Mouse (Mus musculus): ENCODE measurements around the gene Extl1. TPM values are rescaled to one million over a fixed set of nuclear protein-coding genes. Genes with fewer than 3 reads are reported as not detected.

Extl1 gene
- polyA plus RNA-seq, 1 experiment = 0.40 TPM

DNA sequence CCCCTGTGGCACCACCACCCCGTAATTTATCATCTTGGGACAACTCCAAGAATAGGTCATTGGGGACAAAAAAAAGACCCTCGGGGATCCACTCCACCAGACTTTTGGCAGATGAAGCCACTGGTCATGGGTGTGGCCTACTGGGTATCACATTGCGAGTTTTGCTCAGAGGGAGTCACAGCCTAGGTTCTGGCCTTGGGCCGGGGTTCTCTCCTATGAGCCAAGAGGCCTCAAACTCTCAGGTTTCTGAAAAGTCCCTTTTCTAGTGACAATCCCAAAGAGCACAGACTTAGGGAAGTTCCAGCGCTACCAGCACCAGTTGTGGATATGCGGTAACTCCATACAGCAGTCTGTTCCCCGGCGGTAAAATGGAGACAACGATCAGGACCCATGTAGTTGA lies 73.0 kb downstream of the Extl1 start:
- no peak for DNase-seq (ENCODE audit: low read depth)
- TF ChIP-seq CTCF (IDR thresholded peaks at IDR 0.05; ENCODE audit: borderline replicate concordance, extremely low read depth, insufficient read depth, insufficient read length) (no peak), POLR2A (IDR thresholded peaks at IDR 0.05; ENCODE audit: borderline replicate concordance, extremely low read depth, insufficient read depth, insufficient read length, poor library complexity, severe bottlenecking) (no peak)

- DNase-seq (ENCODE audit: low read depth) = no peak
- TF ChIP-seq POLR2A (IDR thresholded peaks at IDR 0.05; ENCODE audit: borderline replicate concordance, extremely low read depth, insufficient read depth, insufficient read length, poor library complexity, severe bottlenecking) (no peak), CTCF (IDR thresholded peaks at IDR 0.05; ENCODE audit: borderline replicate concordance, extremely low read depth, insufficient read depth, insufficient read length) (no peak)
Observed at GRCm38 (mm10) chr4:134310106-134310505, 73.5 kb downstream of the Extl1 start.

DNA sequence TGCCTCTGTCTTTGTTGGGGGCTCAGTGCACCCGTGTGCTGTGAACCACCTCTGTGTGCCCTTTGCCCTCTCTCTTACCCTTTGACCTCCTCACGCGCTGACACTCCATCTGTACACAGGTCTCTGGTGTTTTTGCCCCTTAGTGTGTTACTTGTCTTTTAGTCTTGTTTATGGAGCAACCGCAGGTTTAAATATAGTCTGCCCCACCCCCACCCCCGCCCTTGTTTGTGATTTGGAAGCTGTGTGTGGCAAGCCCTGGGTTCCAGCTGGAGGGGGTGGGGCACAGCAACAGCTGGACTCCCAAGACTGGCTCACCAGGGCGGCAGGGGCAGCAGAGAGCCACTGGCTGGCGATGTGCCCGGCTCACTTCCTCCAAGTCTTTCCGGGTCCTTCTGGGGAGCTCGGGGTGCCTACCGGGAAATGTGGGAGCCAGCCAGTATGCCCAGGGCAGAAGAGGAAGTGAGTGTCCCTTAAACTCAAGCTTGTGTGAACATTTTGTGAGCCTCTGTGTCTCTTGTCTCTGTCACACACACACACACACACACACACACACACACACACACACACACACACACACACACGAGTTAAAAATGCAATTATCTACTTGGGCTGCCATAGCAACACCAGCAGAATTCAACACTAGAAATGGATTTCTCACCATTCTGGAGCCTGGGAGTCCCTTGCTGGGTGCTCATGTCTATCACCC lies 76.1 kb downstream of the Extl1 start:
- peak; percentile 76 for DNase-seq (ENCODE audit: low read depth)
- no peak for TF ChIP-seq POLR2A (IDR thresholded peaks at IDR 0.05; ENCODE audit: borderline replicate concordance, extremely low read depth, insufficient read depth, insufficient read length, poor library complexity, severe bottlenecking)
- TF ChIP-seq CTCF (IDR thresholded peaks at IDR 0.05; ENCODE audit: borderline replicate concordance, extremely low read depth, insufficient read depth, insufficient read length) = peak; percentile 44

DNA sequence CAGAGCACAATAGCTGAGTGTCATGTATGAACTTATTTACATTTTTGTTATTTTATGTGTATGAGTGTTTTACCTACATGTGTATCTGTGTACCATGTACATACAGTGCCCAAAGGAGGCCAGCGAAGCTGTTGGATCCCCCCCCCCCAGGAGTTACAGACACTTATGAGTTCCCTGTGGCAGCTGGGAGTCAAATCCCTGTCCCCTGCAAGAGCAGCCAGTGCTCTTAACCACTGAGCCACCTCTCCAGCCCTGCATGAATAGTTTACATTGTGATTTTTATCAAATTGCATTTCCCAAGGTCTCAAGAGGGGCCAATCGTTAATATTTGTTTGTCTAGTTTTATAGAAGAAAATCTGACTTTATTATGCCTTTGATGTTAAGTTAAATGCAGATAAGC lies 76.7 kb downstream of the Extl1 start:
- no peak for DNase-seq (ENCODE audit: low read depth)
- TF ChIP-seq CTCF (IDR thresholded peaks at IDR 0.05; ENCODE audit: borderline replicate concordance, extremely low read depth, insufficient read depth, insufficient read length) (no peak), POLR2A (IDR thresholded peaks at IDR 0.05; ENCODE audit: borderline replicate concordance, extremely low read depth, insufficient read depth, insufficient read length, poor library complexity, severe bottlenecking) (no peak)

Other genes starting within 250 kb of the Extl1 start
- 22.0 and 24.7 TPM in 2 replicates for gene Cep85, start 196.7 kb downstream of the Extl1 start, polyA plus RNA-seq (2012; rRNA removed)
- gene Gm7534, start 180.8 kb downstream of the Extl1 start, polyA plus RNA-seq (2012; rRNA removed) = not detected in 2 replicates
- not detected in 2 replicates for gene Catsper4, start 156.5 kb downstream of the Extl1 start, polyA plus RNA-seq (2012; rRNA removed)
- 0.30 and 0.34 TPM in 2 replicates for gene Cnksr1, start 145.5 kb downstream of the Extl1 start, polyA plus RNA-seq (2012; rRNA removed)
- not detected in 2 replicates for gene E130218I03Rik, start 140.2 kb downstream of the Extl1 start, polyA plus RNA-seq (2012; rRNA removed)
- gene Zfp593, start 138.3 kb downstream of the Extl1 start, polyA plus RNA-seq (2012; rRNA removed) = 14.5 and 19.0 TPM in 2 replicates
- 0.33 and 0.64 TPM in 2 replicates for gene Gm30191, start 136.9 kb downstream of the Extl1 start, polyA plus RNA-seq (2012; rRNA removed)
- 16.5 and 16.6 TPM in 2 replicates for gene Grrp1, start 129.7 kb downstream of the Extl1 start, polyA plus RNA-seq (2012; rRNA removed)
- gene Pdik1l, start 96.0 kb downstream of the Extl1 start, polyA plus RNA-seq (2012; rRNA removed) = 18.8 and 20.7 TPM in 2 replicates
- 0.13 and 0.33 TPM in 2 replicates for gene Trim63, start 68.7 kb downstream of the Extl1 start, polyA plus RNA-seq (2012; rRNA removed)
- 0.05 TPM in 1 of 2 replicates, not detected in the other for gene Slc30a2, start 40.7 kb downstream of the Extl1 start, polyA plus RNA-seq (2012; rRNA removed)
- gene Pafah2, start 12.5 kb upstream of the Extl1 start, polyA plus RNA-seq (2012; rRNA removed) = 14.0 and 14.6 TPM in 2 replicates
- 1,070 and 2,202 TPM in 2 replicates for gene Stmn1, start 84.5 kb upstream of the Extl1 start, polyA plus RNA-seq (2012; rRNA removed)
- 19.6 and 21.3 TPM in 2 replicates for gene Paqr7, start 112.8 kb upstream of the Extl1 start, polyA plus RNA-seq (2012; rRNA removed)
- 2.8 and 3.9 TPM in 2 replicates for gene Aunip, start 127.1 kb upstream of the Extl1 start, polyA plus RNA-seq (2012; rRNA removed)
- gene Mtfr1l, start 151.5 kb upstream of the Extl1 start, polyA plus RNA-seq (2012; rRNA removed) = 152 and 168 TPM in 2 replicates
- 46.3 and 55.6 TPM in 2 replicates for gene Selenon, start 168.3 kb upstream of the Extl1 start, polyA plus RNA-seq (2012; rRNA removed)